Mouse (Mus musculus) limb, embryonic 12.5 days (tissue): ENCODE data around the gene Pus7l. TPM values are rescaled to one million over a fixed set of nuclear protein-coding genes. Genes with fewer than 3 reads are reported as not detected.

Experiments
- polyA plus RNA-seq: library from polyadenylated mRNA; unstranded; fragments of >200 nt; fragmentation: Nextera tagmentation; extraction: Ambion mirVana; gene quantifications from 2 replicates; pipeline ENCODE4 v1.2.1, GENCODE M21; 2016

Pus7l gene
- polyA plus RNA-seq, 1 experiment from 2014 or later, result 9.5 TPM

Other genes starting within 250 kb of the Pus7l start
- 4.4 and 4.7 TPM in 2 replicates for gene Adamts20, start 78.1 kb downstream of the Pus7l start, polyA plus RNA-seq
- gene Irak4, start 96 bp upstream of the Pus7l start, polyA plus RNA-seq, result 3.0 and 3.5 TPM in 2 replicates
- gene Twf1, start 46.3 kb upstream of the Pus7l start, polyA plus RNA-seq, result 55.3 and 58.3 TPM in 2 replicates
- 3.4 and 3.7 TPM in 2 replicates for gene Tmem117, start 85.7 kb upstream of the Pus7l start, polyA plus RNA-seq